Mouse (Mus musculus) urinary bladder, adult 2 months (tissue): Measurements from ENCODE around the gene Tbc1d2. TPM values are rescaled to one million over a fixed set of nuclear protein-coding genes. Genes with fewer than 3 reads are reported as not detected.

ENCODE experiments used
- DNase-seq: peaks from one replicate; pipeline ENCODE4 v3.0.0; 2022; ENCODE audit warnings: low spot score
- polyA plus RNA-seq: library from polyadenylated mRNA; depleted of rRNA; stranded (reverse); fragments of >200 nt; gene quantifications from 2 replicates; pipeline ENCODE4 v1.2.3, GENCODE M21; 2012; rRNA removed

Tbc1d2 gene
- 18.6 and 24.0 TPM in 2 replicates for polyA plus RNA-seq

GRCm38 (mm10) chr4:46650086-46650753, at the start of gene Tbc1d2:
TSS of gene Tbc1d2 (minus strand) at chr4:46650209.
- peak; percentile 92 for DNase-seq

GRCm38 (mm10) chr4:46696467-46696866, 46.5 kb upstream of the Tbc1d2 start:
- no peak for DNase-seq

- no peak for DNase-seq
These were observed 40.6 kb upstream of the Tbc1d2 start for GRCm38 (mm10) chr4:46690565-46690964.

GRCm38 (mm10) chr4:46690023-46690420, 40.0 kb upstream of the Tbc1d2 start:
- no peak for DNase-seq

- DNase-seq = peak; percentile 46
These were observed 39.5 kb upstream of the Tbc1d2 start for GRCm38 (mm10) chr4:46689397-46690022.

GRCm38 (mm10) chr4:46688213-46688832, 38.3 kb upstream of the Tbc1d2 start:
- no peak for DNase-seq

GRCm38 (mm10) chr4:46684160-46684559, 34.2 kb upstream of the Tbc1d2 start:
- no peak for DNase-seq

- no peak for DNase-seq
These were observed 26.6 kb upstream of the Tbc1d2 start for GRCm38 (mm10) chr4:46676646-46677045.

GRCm38 (mm10) chr4:46675992-46676391, 26.0 kb upstream of the Tbc1d2 start:
- DNase-seq = no peak

- no peak for DNase-seq
These were observed 25.3 kb upstream of the Tbc1d2 start for GRCm38 (mm10) chr4:46675272-46675785.

- DNase-seq = no peak
These were observed 18.6 kb upstream of the Tbc1d2 start for GRCm38 (mm10) chr4:46668620-46669019.

- no peak for DNase-seq
These were observed 16.4 kb upstream of the Tbc1d2 start for GRCm38 (mm10) chr4:46666420-46666819.

GRCm38 (mm10) chr4:46665371-46665774, 15.4 kb upstream of the Tbc1d2 start:
- DNase-seq = no peak

- no peak for DNase-seq
These were observed 14.4 kb upstream of the Tbc1d2 start for GRCm38 (mm10) chr4:46664123-46665009.

GRCm38 (mm10) chr4:46661433-46661832, 11.4 kb upstream of the Tbc1d2 start:
- DNase-seq = no peak

GRCm38 (mm10) chr4:46658946-46659345, 8.9 kb upstream of the Tbc1d2 start:
- no peak for DNase-seq

- DNase-seq = no peak
These were observed 7.1 kb upstream of the Tbc1d2 start for GRCm38 (mm10) chr4:46657116-46657515.

- no peak for DNase-seq
These were observed 5.9 kb upstream of the Tbc1d2 start for GRCm38 (mm10) chr4:46655956-46656355.

GRCm38 (mm10) chr4:46655298-46655697, 5.3 kb upstream of the Tbc1d2 start:
- no peak for DNase-seq

GRCm38 (mm10) chr4:46649161-46649560, 848 bp downstream of the Tbc1d2 start:
- DNase-seq = no peak

GRCm38 (mm10) chr4:46643676-46644112, 6.3 kb downstream of the Tbc1d2 start:
- DNase-seq = no peak
